Mouse (Mus musculus): ENCODE data around the gene Gm9758. TPM values are rescaled to one million over a fixed set of nuclear protein-coding genes. Genes with fewer than 3 reads are reported as not detected.
"Not testable (repeated sequence)": the region's sequence is repeated elsewhere in the genome, so short reads cannot be mapped to it uniquely, and the experiment has no call there.

The Gm9758 gene
- polyA plus RNA-seq, 2 experiments, result not detected

- ATAC-seq (ENCODE audit: low FRiP score, low read depth); H3K27ac ChIP-seq (replicated peaks; ENCODE audit: low read depth, low read length); H3K4me3 ChIP-seq (replicated peaks; ENCODE audit: low read length); H3K9me3 ChIP-seq (ENCODE audit: control insufficient read depth, low read length); H3K36me3 ChIP-seq (ENCODE audit: control insufficient read depth, insufficient read depth, low read length); H3K27me3 ChIP-seq (ENCODE audit: control insufficient read depth, insufficient read depth, low read length); H3K4me2 ChIP-seq (replicated peaks; ENCODE audit: low read depth, low read length, severe bottlenecking); H3K4me1 ChIP-seq (ENCODE audit: control insufficient read depth, insufficient read depth, low read length); H3K9ac ChIP-seq (ENCODE audit: low read depth, low read length, severe bottlenecking); DNase-seq (ENCODE audit: low spot score): not testable (repeated sequence)
- WGBS, result 61% methylated on average over 4 of the region's 4 CpGs
Measured at GRCm38 (mm10) chr5:14945524-14945923, 30.8 kb upstream of the Gm9758 start.

- not testable (repeated sequence) for H3K4me2 ChIP-seq (replicated peaks; ENCODE audit: low read depth, low read length, severe bottlenecking)
Measured at GRCm38 (mm10) chr5:14941043-14941442, 26.3 kb upstream of the Gm9758 start.

GRCm38 (mm10) chr5:14938329-14938728 lies 23.6 kb upstream of the Gm9758 start, which contains the start of gene Speer4e:
Gene Speer4e, minus strand, starts transcription at chr5:14938429.
- WGBS, result 25% methylated on average over 1 of the region's 1 CpGs
- DNase-seq (ENCODE audit: low spot score); H3K27me3 ChIP-seq (ENCODE audit: control insufficient read depth, insufficient read depth, low read length); H3K9me3 ChIP-seq (ENCODE audit: control insufficient read depth, low read length); H3K4me3 ChIP-seq (replicated peaks; ENCODE audit: low read length); H3K36me3 ChIP-seq (ENCODE audit: control insufficient read depth, insufficient read depth, low read length); H3K4me1 ChIP-seq (ENCODE audit: control insufficient read depth, insufficient read depth, low read length); ATAC-seq (ENCODE audit: low FRiP score, low read depth); H3K9ac ChIP-seq (ENCODE audit: low read depth, low read length, severe bottlenecking); H3K27ac ChIP-seq (replicated peaks; ENCODE audit: low read depth, low read length); H3K4me2 ChIP-seq (replicated peaks; ENCODE audit: low read depth, low read length, severe bottlenecking): not testable (repeated sequence)

More at GRCm38 (mm10) chr5:14941043-14941442, 26.3 kb upstream of the Gm9758 start:
- not testable (repeated sequence) for H3K4me1 ChIP-seq (ENCODE audit: control insufficient read depth, insufficient read depth, low read length); ATAC-seq (ENCODE audit: low FRiP score, low read depth); H3K4me3 ChIP-seq (replicated peaks; ENCODE audit: low read length); H3K36me3 ChIP-seq (ENCODE audit: control insufficient read depth, insufficient read depth, low read length); H3K9me3 ChIP-seq (ENCODE audit: control insufficient read depth, low read length); H3K27me3 ChIP-seq (ENCODE audit: control insufficient read depth, insufficient read depth, low read length); H3K27ac ChIP-seq (replicated peaks; ENCODE audit: low read depth, low read length); H3K9ac ChIP-seq (ENCODE audit: low read depth, low read length, severe bottlenecking); DNase-seq (ENCODE audit: low spot score)
- WGBS, result 84% methylated on average over 1 of the region's 1 CpGs

- WGBS, result 73% methylated on average over 5 of the region's 6 CpGs
Measured at GRCm38 (mm10) chr5:14933721-14934120, 19.0 kb upstream of the Gm9758 start.

GRCm38 (mm10) chr5:14927047-14927446 lies 12.3 kb upstream of the Gm9758 start:
- not testable (repeated sequence) for H3K4me3 ChIP-seq (replicated peaks; ENCODE audit: low read length); H3K4me1 ChIP-seq (ENCODE audit: control insufficient read depth, insufficient read depth, low read length); H3K27me3 ChIP-seq (ENCODE audit: control insufficient read depth, insufficient read depth, low read length); DNase-seq (ENCODE audit: low spot score); H3K36me3 ChIP-seq (ENCODE audit: control insufficient read depth, insufficient read depth, low read length); H3K9ac ChIP-seq (ENCODE audit: low read depth, low read length, severe bottlenecking); H3K27ac ChIP-seq (replicated peaks; ENCODE audit: low read depth, low read length); ATAC-seq (ENCODE audit: low FRiP score, low read depth); H3K9me3 ChIP-seq (ENCODE audit: control insufficient read depth, low read length); H3K4me2 ChIP-seq (replicated peaks; ENCODE audit: low read depth, low read length, severe bottlenecking)
- WGBS, result 30% methylated on average over 4 of the region's 4 CpGs

More at GRCm38 (mm10) chr5:14933721-14934120, 19.0 kb upstream of the Gm9758 start:
- H3K4me1 ChIP-seq (ENCODE audit: control insufficient read depth, insufficient read depth, low read length); H3K4me3 ChIP-seq (replicated peaks; ENCODE audit: low read length); H3K9ac ChIP-seq (ENCODE audit: low read depth, low read length, severe bottlenecking); H3K4me2 ChIP-seq (replicated peaks; ENCODE audit: low read depth, low read length, severe bottlenecking); H3K36me3 ChIP-seq (ENCODE audit: control insufficient read depth, insufficient read depth, low read length); H3K27me3 ChIP-seq (ENCODE audit: control insufficient read depth, insufficient read depth, low read length); H3K9me3 ChIP-seq (ENCODE audit: control insufficient read depth, low read length); ATAC-seq (ENCODE audit: low FRiP score, low read depth); DNase-seq (ENCODE audit: low spot score); H3K27ac ChIP-seq (replicated peaks; ENCODE audit: low read depth, low read length): not testable (repeated sequence)

GRCm38 (mm10) chr5:14914361-14914760 lies 338 bp downstream of the Gm9758 start:
- H3K27me3 ChIP-seq (ENCODE audit: control insufficient read depth, insufficient read depth, low read length); H3K4me1 ChIP-seq (ENCODE audit: control insufficient read depth, insufficient read depth, low read length); H3K4me3 ChIP-seq (replicated peaks; ENCODE audit: low read length); H3K4me2 ChIP-seq (replicated peaks; ENCODE audit: low read depth, low read length, severe bottlenecking); H3K9ac ChIP-seq (ENCODE audit: low read depth, low read length, severe bottlenecking); H3K36me3 ChIP-seq (ENCODE audit: control insufficient read depth, insufficient read depth, low read length); DNase-seq (ENCODE audit: low spot score); H3K9me3 ChIP-seq (ENCODE audit: control insufficient read depth, low read length); H3K27ac ChIP-seq (replicated peaks; ENCODE audit: low read depth, low read length); ATAC-seq (ENCODE audit: low FRiP score, low read depth): not testable (repeated sequence)
- WGBS, result 70% methylated on average over 2 of the region's 3 CpGs

GRCm38 (mm10) chr5:14903539-14903938 lies 11.2 kb downstream of the Gm9758 start:
- not testable (repeated sequence) for H3K27me3 ChIP-seq (ENCODE audit: control insufficient read depth, insufficient read depth, low read length); ATAC-seq (ENCODE audit: low FRiP score, low read depth); H3K4me2 ChIP-seq (replicated peaks; ENCODE audit: low read depth, low read length, severe bottlenecking); H3K27ac ChIP-seq (replicated peaks; ENCODE audit: low read depth, low read length); H3K36me3 ChIP-seq (ENCODE audit: control insufficient read depth, insufficient read depth, low read length); DNase-seq (ENCODE audit: low spot score); H3K9me3 ChIP-seq (ENCODE audit: control insufficient read depth, low read length); H3K4me3 ChIP-seq (replicated peaks; ENCODE audit: low read length); H3K4me1 ChIP-seq (ENCODE audit: control insufficient read depth, insufficient read depth, low read length); H3K9ac ChIP-seq (ENCODE audit: low read depth, low read length, severe bottlenecking)
- WGBS, result 10% methylated on average over 3 of the region's 3 CpGs

All from limb, embryonic 14.5 days (tissue).